Mouse (Mus musculus): ENCODE results near the gene Angptl4. TPM values are rescaled to one million over a fixed set of nuclear protein-coding genes. Genes with fewer than 3 reads are reported as not detected.

Angptl4 gene
- total RNA-seq, 1 experiment from 2014 or later: 0.29 TPM

- no peak for ATAC-seq (replicated peaks; ENCODE audit: insufficient number of reproducible peaks, low FRiP score, low TSS enrichment, poor library complexity, severe bottlenecking)
Measured at GRCm38 (mm10) chr17:33808192-33808591, 26.6 kb upstream of the Angptl4 start.

GRCm38 (mm10) chr17:33807181-33807888 is 25.7 kb upstream of the Angptl4 start:
- no peak for ATAC-seq (replicated peaks; ENCODE audit: insufficient number of reproducible peaks, low FRiP score, low TSS enrichment, poor library complexity, severe bottlenecking)

- ATAC-seq (replicated peaks; ENCODE audit: insufficient number of reproducible peaks, low FRiP score, low TSS enrichment, poor library complexity, severe bottlenecking): no peak
Measured at GRCm38 (mm10) chr17:33804745-33805144, 23.1 kb upstream of the Angptl4 start.

- ATAC-seq (replicated peaks; ENCODE audit: insufficient number of reproducible peaks, low FRiP score, low TSS enrichment, poor library complexity, severe bottlenecking): no peak
Measured at GRCm38 (mm10) chr17:33804205-33804604, 22.6 kb upstream of the Angptl4 start.

GRCm38 (mm10) chr17:33802221-33802620 is 20.6 kb upstream of the Angptl4 start:
- no peak; the same call in 1 of the 2 replicates for ATAC-seq (replicated peaks; ENCODE audit: insufficient number of reproducible peaks, low FRiP score, low TSS enrichment, poor library complexity, severe bottlenecking)

GRCm38 (mm10) chr17:33799277-33799676 is 17.6 kb upstream of the Angptl4 start:
- peak; percentile 66 for ATAC-seq (replicated peaks; ENCODE audit: insufficient number of reproducible peaks, low FRiP score, low TSS enrichment, poor library complexity, severe bottlenecking)

GRCm38 (mm10) chr17:33798306-33798705 is 16.7 kb upstream of the Angptl4 start:
- ATAC-seq (replicated peaks; ENCODE audit: insufficient number of reproducible peaks, low FRiP score, low TSS enrichment, poor library complexity, severe bottlenecking): no peak

GRCm38 (mm10) chr17:33788732-33789131 is 7.1 kb upstream of the Angptl4 start:
- no peak for ATAC-seq (replicated peaks; ENCODE audit: insufficient number of reproducible peaks, low FRiP score, low TSS enrichment, poor library complexity, severe bottlenecking)

- ATAC-seq (replicated peaks; ENCODE audit: insufficient number of reproducible peaks, low FRiP score, low TSS enrichment, poor library complexity, severe bottlenecking): no peak
Measured at GRCm38 (mm10) chr17:33786375-33786774, 4.7 kb upstream of the Angptl4 start.

GRCm38 (mm10) chr17:33784939-33785338 is 3.3 kb upstream of the Angptl4 start:
- no peak for ATAC-seq (replicated peaks; ENCODE audit: insufficient number of reproducible peaks, low FRiP score, low TSS enrichment, poor library complexity, severe bottlenecking)

GRCm38 (mm10) chr17:33783408-33783807 is 1.8 kb upstream of the Angptl4 start:
- no peak for ATAC-seq (replicated peaks; ENCODE audit: insufficient number of reproducible peaks, low FRiP score, low TSS enrichment, poor library complexity, severe bottlenecking)

- ATAC-seq (replicated peaks; ENCODE audit: insufficient number of reproducible peaks, low FRiP score, low TSS enrichment, poor library complexity, severe bottlenecking): no peak
Measured at GRCm38 (mm10) chr17:33782067-33782466, 437 bp upstream of the Angptl4 start.

- peak; percentile 45 for ATAC-seq (replicated peaks; ENCODE audit: insufficient number of reproducible peaks, low FRiP score, low TSS enrichment, poor library complexity, severe bottlenecking)
Measured at GRCm38 (mm10) chr17:33780431-33780830, 1.2 kb downstream of the Angptl4 start.

GRCm38 (mm10) chr17:33779967-33780295 is 1.7 kb downstream of the Angptl4 start:
- no peak for ATAC-seq (replicated peaks; ENCODE audit: insufficient number of reproducible peaks, low FRiP score, low TSS enrichment, poor library complexity, severe bottlenecking)

GRCm38 (mm10) chr17:33779271-33779966 is 2.2 kb downstream of the Angptl4 start:
- no peak for ATAC-seq (replicated peaks; ENCODE audit: insufficient number of reproducible peaks, low FRiP score, low TSS enrichment, poor library complexity, severe bottlenecking)

GRCm38 (mm10) chr17:33775287-33775686 is 6.3 kb downstream of the Angptl4 start:
- no peak for ATAC-seq (replicated peaks; ENCODE audit: insufficient number of reproducible peaks, low FRiP score, low TSS enrichment, poor library complexity, severe bottlenecking)

- ATAC-seq (replicated peaks; ENCODE audit: insufficient number of reproducible peaks, low FRiP score, low TSS enrichment, poor library complexity, severe bottlenecking): no peak
Measured at GRCm38 (mm10) chr17:33774573-33775155, 7.0 kb downstream of the Angptl4 start.

GRCm38 (mm10) chr17:33773871-33774572 is 7.6 kb downstream of the Angptl4 start:
- ATAC-seq (replicated peaks; ENCODE audit: insufficient number of reproducible peaks, low FRiP score, low TSS enrichment, poor library complexity, severe bottlenecking): no peak

GRCm38 (mm10) chr17:33773426-33773825 is 8.2 kb downstream of the Angptl4 start:
- no peak for ATAC-seq (replicated peaks; ENCODE audit: insufficient number of reproducible peaks, low FRiP score, low TSS enrichment, poor library complexity, severe bottlenecking)
